Mouse (Mus musculus) embryonic fibroblast, embryonic 13.5 days (primary cell): ENCODE data around the gene Dhx8.

Source experiments
- CTCF ChIP-seq: IDR thresholded peaks from 2 replicates; pipeline ENCODE4 v1.5.1; 2011; ENCODE audit warnings: mild to moderate bottlenecking, control low read depth, low read length, moderate library complexity, borderline replicate concordance; ENCODE audit not compliant: insufficient read depth
- POLR2A ChIP-seq: IDR thresholded peaks from 2 replicates; pipeline ENCODE4 v1.6.1; 2011; ENCODE audit warnings: low read depth, mild to moderate bottlenecking, control low read depth, low read length, moderate library complexity

GRCm38 (mm10) chr11:101712811-101713210, 19.9 kb upstream of the Dhx8 start:
- TF ChIP-seq POLR2A (no peak), CTCF (no peak)
